Mouse (Mus musculus): ENCODE data around the gene Kctd14. TPM values are rescaled to one million over a fixed set of nuclear protein-coding genes. Genes with fewer than 3 reads are reported as not detected.
"Not testable (repeated sequence)": the region's sequence is repeated elsewhere in the genome, so short reads cannot be mapped to it uniquely, and the experiment has no call there.

Kctd14 gene
- polyA plus RNA-seq (2014; fragmentation: Nextera tagmentation; extraction: Ambion mirVana) = 0.93 and 1.1 TPM in 2 replicates

DNA sequence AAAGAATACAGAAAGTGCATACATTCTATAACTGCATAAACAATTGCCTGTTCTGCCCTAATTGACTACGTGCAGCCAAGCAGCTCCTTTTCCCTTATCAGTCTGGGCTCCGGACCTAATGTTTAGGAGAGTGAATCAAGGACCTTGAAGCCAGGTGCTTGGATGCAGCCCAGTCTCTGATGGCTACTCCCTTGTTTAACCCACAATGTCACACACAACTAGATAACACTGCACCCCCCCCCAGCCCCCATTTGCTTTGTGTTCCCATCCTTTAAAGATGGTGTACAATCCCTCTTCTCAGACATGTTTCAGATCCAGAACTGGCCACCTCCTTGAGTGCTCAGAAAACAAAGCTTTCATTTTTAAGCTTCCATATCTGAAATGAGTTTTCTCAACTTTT is at the start of gene Kctd14:
Gene Kctd14 (plus strand): TSS at position 301 of the 400 bp plus-strand sequence.
- not testable (repeated sequence) for H3K4me3 ChIP-seq (replicated peaks; ENCODE audit: low read depth, low read length); H3K4me1 ChIP-seq (ENCODE audit: control insufficient read depth, insufficient read depth, low read length); H3K9me3 ChIP-seq (ENCODE audit: control insufficient read depth, low read length); DNase-seq; H3K27ac ChIP-seq (replicated peaks; ENCODE audit: low read depth, low read length); H3K9ac ChIP-seq (replicated peaks; ENCODE audit: low read length); H3K36me3 ChIP-seq (ENCODE audit: control insufficient read depth, insufficient read depth, low read length); ATAC-seq (ENCODE audit: low FRiP score, low TSS enrichment); H3K4me2 ChIP-seq (ENCODE audit: low read length); H3K27me3 ChIP-seq (ENCODE audit: control insufficient read depth, insufficient read depth, low read length)
- 86% methylated on average over 2 of the region's 2 CpGs for WGBS

DNA sequence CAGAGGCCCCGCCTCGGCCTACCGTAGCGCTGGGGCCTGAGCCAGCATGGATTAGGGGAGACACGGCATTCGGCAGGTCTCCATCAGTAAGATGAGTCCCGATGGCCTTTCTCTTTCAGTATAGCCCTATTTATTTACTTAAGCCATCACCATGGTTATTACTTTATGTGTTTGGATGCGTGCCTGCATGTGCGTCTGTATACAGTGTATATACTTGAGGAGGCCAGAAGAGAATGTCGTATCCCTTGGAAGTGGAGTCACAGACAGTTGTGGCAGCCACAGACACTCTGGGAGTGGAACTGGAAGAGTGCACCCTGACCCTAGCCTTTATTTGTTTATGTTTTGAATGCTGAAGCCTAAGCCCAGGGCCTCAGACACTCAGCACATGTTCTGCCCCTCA is 44.0 kb upstream of the Kctd14 start:
- no peaks in the 10 kb centered on the region for H3K27me3 ChIP-seq (ENCODE audit: control insufficient read depth, insufficient read depth, low read length)
- H3K9ac ChIP-seq (replicated peaks; ENCODE audit: low read length) = no peak overlapping the region
- H3K9me3 ChIP-seq (ENCODE audit: control insufficient read depth, low read length) = no peaks in the 10 kb centered on the region
- WGBS = 86% methylated on average over 10 of the region's 10 CpGs
- H3K27ac ChIP-seq (replicated peaks; ENCODE audit: low read depth, low read length) = no peak overlapping the region
- no peak overlapping the region for H3K4me2 ChIP-seq (ENCODE audit: low read length)
- no peak for ATAC-seq (ENCODE audit: low FRiP score, low TSS enrichment)
- DNase-seq = no peak
- peaks cover 41% of the 10 kb centered on the region for H3K36me3 ChIP-seq (ENCODE audit: control insufficient read depth, insufficient read depth, low read length)
- H3K4me1 ChIP-seq (ENCODE audit: control insufficient read depth, insufficient read depth, low read length) = no peaks in the 10 kb centered on the region
- no peak overlapping the region for H3K4me3 ChIP-seq (replicated peaks; ENCODE audit: low read depth, low read length)

DNA sequence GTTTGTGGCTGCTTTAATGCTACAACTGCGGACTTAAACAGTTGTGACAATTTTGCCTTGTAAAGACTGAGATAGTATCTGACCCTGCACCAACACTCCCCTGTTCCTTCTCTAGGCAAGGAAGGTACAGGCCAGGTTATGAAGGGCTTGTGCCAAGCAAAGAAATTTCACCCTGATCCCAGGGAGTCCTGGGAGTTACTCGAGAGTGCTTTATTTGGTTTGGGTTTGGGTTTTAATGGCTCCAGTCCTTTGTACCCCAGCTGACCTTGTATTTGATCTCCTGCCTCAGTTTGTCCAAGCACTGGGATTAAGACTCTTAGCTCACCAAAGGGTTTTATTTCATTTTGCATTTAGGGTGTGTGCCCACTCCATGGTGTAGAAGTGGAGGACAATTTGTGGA is 40.0 kb upstream of the Kctd14 start:
- no peaks in the 10 kb centered on the region for H3K9me3 ChIP-seq (ENCODE audit: control insufficient read depth, low read length)
- no peak overlapping the region for H3K4me3 ChIP-seq (replicated peaks; ENCODE audit: low read depth, low read length)
- ATAC-seq (ENCODE audit: low FRiP score, low TSS enrichment) (no peak), DNase-seq (no peak)
- H3K27me3 ChIP-seq (ENCODE audit: control insufficient read depth, insufficient read depth, low read length) = no peaks in the 10 kb centered on the region
- H3K9ac ChIP-seq (replicated peaks; ENCODE audit: low read length) = no peak overlapping the region
- H3K4me2 ChIP-seq (ENCODE audit: low read length) = no peak overlapping the region
- H3K4me1 ChIP-seq (ENCODE audit: control insufficient read depth, insufficient read depth, low read length) = no peaks in the 10 kb centered on the region
- peaks cover 41% of the 10 kb centered on the region for H3K36me3 ChIP-seq (ENCODE audit: control insufficient read depth, insufficient read depth, low read length)
- no peak overlapping the region for H3K27ac ChIP-seq (replicated peaks; ENCODE audit: low read depth, low read length)
- 95% methylated on average over 2 of the region's 2 CpGs for WGBS

DNA sequence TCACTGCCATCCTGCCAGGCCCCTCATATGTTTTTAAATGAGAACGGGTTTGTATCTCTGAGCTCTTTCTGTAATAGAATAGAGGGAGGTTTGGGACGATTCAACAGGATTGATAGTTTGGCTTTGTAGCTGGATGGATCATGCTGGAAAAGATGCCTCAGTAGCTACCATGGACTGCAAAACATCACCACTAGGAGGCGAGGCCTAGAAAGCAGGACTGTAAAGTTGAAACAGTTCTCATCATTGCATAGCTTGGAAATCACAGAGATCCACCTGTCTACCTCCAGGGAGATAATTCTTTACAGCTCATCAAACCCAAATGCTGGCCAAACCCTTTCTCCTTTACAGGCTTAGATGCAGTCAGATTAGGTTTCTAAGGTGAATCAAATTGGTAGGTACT is 39.5 kb upstream of the Kctd14 start:
- DNase-seq (peak; percentile 11), ATAC-seq (ENCODE audit: low FRiP score, low TSS enrichment) (no peak)
- H3K27me3 ChIP-seq (ENCODE audit: control insufficient read depth, insufficient read depth, low read length) = no peaks in the 10 kb centered on the region
- 88% methylated on average over 3 of the region's 3 CpGs for WGBS
- no peak overlapping the region for H3K27ac ChIP-seq (replicated peaks; ENCODE audit: low read depth, low read length)
- no peaks in the 10 kb centered on the region for H3K9me3 ChIP-seq (ENCODE audit: control insufficient read depth, low read length)
- H3K4me2 ChIP-seq (ENCODE audit: low read length) = no peak overlapping the region
- no peaks in the 10 kb centered on the region for H3K4me1 ChIP-seq (ENCODE audit: control insufficient read depth, insufficient read depth, low read length)
- no peak overlapping the region for H3K9ac ChIP-seq (replicated peaks; ENCODE audit: low read length)
- no peak overlapping the region for H3K4me3 ChIP-seq (replicated peaks; ENCODE audit: low read depth, low read length)
- H3K36me3 ChIP-seq (ENCODE audit: control insufficient read depth, insufficient read depth, low read length) = peaks cover 41% of the 10 kb centered on the region

DNA sequence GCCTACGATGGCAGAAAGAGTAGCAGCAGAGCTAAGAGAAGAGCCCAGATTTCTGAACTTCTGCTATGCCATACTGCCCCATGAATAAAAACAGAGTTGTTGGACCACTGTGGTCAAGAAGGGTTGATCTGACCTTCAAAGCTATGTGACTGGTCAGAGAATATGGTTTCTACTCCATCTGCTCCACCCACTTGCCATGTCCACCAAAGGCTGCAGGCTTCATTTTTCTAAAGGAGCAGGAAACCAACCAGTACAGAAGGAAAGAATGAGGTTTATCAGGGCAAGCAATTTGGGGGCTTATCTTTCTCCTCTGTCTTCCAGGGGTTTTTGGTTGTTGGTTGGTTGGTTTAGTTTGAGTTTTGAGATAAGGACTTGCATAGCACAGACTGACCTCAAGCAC is 37.1 kb upstream of the Kctd14 start:
- Histone ChIP-seq H3K4me1 (ENCODE audit: control insufficient read depth, insufficient read depth, low read length) (no peaks in the 10 kb centered on the region), H3K9ac (replicated peaks; ENCODE audit: low read length) (no peak overlapping the region), H3K4me2 (ENCODE audit: low read length) (no peak overlapping the region), H3K27ac (replicated peaks; ENCODE audit: low read depth, low read length) (no peak overlapping the region), H3K36me3 (ENCODE audit: control insufficient read depth, insufficient read depth, low read length) (peaks cover 25% of the 10 kb centered on the region), H3K9me3 (ENCODE audit: control insufficient read depth, low read length) (no peaks in the 10 kb centered on the region), H3K4me3 (replicated peaks; ENCODE audit: low read depth, low read length) (no peak overlapping the region), H3K27me3 (ENCODE audit: control insufficient read depth, insufficient read depth, low read length) (no peaks in the 10 kb centered on the region)
- 93% methylated on average over 1 of the region's 1 CpGs for WGBS
- ATAC-seq (ENCODE audit: low FRiP score, low TSS enrichment) (no peak), DNase-seq (no peak)

DNA sequence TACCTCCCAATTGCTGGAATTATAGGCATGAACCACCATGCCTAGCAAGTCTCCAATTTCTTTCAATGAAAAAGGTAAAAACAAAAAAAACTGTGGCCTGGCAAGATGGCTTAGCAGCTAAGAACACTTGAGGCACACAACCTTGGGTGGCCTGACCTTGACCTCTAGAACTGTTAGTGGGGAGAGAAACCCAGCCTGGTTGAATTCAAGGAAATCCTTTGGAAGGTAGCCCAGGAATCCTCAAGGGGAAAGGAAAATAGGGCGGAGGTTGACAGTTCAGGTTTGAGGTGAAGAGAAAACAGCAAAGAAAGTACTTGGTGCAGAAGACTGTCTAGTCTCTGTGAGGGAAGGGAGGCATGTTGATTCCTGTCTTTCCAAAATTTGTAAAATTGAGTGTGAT is 36.7 kb upstream of the Kctd14 start:
- Histone ChIP-seq H3K9me3 (ENCODE audit: control insufficient read depth, low read length) (no peaks in the 10 kb centered on the region), H3K4me1 (ENCODE audit: control insufficient read depth, insufficient read depth, low read length) (no peaks in the 10 kb centered on the region), H3K9ac (replicated peaks; ENCODE audit: low read length) (no peak overlapping the region), H3K27ac (replicated peaks; ENCODE audit: low read depth, low read length) (no peak overlapping the region), H3K4me3 (replicated peaks; ENCODE audit: low read depth, low read length) (no peak overlapping the region), H3K27me3 (ENCODE audit: control insufficient read depth, insufficient read depth, low read length) (no peaks in the 10 kb centered on the region), H3K36me3 (ENCODE audit: control insufficient read depth, insufficient read depth, low read length) (peaks cover 20% of the 10 kb centered on the region), H3K4me2 (ENCODE audit: low read length) (no peak overlapping the region)
- ATAC-seq (ENCODE audit: low FRiP score, low TSS enrichment) (no peak), DNase-seq (no peak)
- 85% methylated on average over 1 of the region's 1 CpGs for WGBS

DNA sequence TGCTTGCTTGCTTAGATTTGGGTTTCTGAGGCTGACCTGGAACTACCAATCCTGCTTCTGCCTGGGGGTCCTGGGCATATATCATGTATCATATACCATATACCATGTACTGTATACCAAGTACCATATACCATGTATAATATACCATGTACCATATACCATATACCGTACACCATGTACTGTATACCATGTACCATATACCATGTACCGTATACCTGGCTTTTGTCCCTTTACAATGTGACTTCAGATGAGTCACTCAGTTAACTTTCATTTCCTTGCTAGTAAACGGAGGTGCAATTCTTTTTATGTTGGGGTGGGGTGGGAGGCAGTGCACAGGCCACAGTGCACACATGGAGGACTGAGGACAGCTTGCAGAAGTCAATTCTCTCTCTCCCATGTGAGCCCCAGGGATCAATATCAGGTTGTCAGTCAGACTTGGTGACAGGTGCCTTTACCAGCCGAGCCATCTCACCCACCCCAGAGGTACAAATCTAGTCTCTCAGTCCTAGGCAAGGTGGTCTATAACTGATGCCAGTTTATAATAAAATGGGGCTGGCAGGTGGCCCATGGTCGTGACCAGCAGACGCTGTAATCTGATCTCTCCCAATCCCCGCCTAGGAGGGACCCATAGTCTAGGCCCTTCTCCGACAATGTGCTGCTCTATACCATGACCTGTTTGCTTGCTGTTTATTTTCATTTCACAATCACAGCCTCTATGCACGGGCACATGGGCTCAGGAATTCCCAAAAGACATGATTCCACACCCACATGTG is 36.0 kb upstream of the Kctd14 start:
- Histone ChIP-seq H3K4me2 (ENCODE audit: low read length) (no peak overlapping the region), H3K36me3 (ENCODE audit: control insufficient read depth, insufficient read depth, low read length) (peaks cover 13% of the 10 kb centered on the region), H3K9ac (replicated peaks; ENCODE audit: low read length) (no peak overlapping the region), H3K4me1 (ENCODE audit: control insufficient read depth, insufficient read depth, low read length) (no peaks in the 10 kb centered on the region), H3K9me3 (ENCODE audit: control insufficient read depth, low read length) (no peaks in the 10 kb centered on the region), H3K27ac (replicated peaks; ENCODE audit: low read depth, low read length) (no peak overlapping the region), H3K4me3 (replicated peaks; ENCODE audit: low read depth, low read length) (no peak overlapping the region), H3K27me3 (ENCODE audit: control insufficient read depth, insufficient read depth, low read length) (no peaks in the 10 kb centered on the region)
- 67% methylated on average over 9 of the region's 9 CpGs for WGBS
- no peak for ATAC-seq (ENCODE audit: low FRiP score, low TSS enrichment)
- DNase-seq = no peak

DNA sequence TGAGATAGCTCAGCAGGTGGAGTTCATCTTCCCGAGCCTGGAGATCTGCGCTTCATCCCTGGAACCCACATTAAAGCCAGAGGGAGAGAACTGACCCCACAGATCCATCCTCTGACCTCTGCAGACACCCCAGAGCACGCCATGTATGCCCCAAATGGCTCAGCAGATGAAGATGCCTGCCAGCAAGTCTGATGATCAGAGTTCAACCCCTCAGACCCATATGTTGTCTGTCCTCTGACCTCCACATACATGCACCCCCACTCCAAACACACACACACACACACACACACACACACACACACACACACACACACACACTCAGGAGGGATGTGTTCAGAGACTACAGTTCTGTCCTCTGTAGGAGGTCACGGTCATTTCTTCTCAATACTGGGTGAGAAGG is 34.6 kb upstream of the Kctd14 start:
- no peak for ATAC-seq (ENCODE audit: low FRiP score, low TSS enrichment)
- H3K9me3 ChIP-seq (ENCODE audit: control insufficient read depth, low read length) = no peaks in the 10 kb centered on the region
- DNase-seq = no peak
- no peak overlapping the region for H3K9ac ChIP-seq (replicated peaks; ENCODE audit: low read length)
- peaks cover 5% of the 10 kb centered on the region; the same call in 1 of the 2 replicates for H3K36me3 ChIP-seq (ENCODE audit: control insufficient read depth, insufficient read depth, low read length)
- 87% methylated on average over 4 of the region's 4 CpGs for WGBS
- H3K4me1 ChIP-seq (ENCODE audit: control insufficient read depth, insufficient read depth, low read length) = no peaks in the 10 kb centered on the region
- H3K27me3 ChIP-seq (ENCODE audit: control insufficient read depth, insufficient read depth, low read length) = no peaks in the 10 kb centered on the region
- H3K4me2 ChIP-seq (ENCODE audit: low read length) = no peak overlapping the region
- H3K27ac ChIP-seq (replicated peaks; ENCODE audit: low read depth, low read length) = no peak overlapping the region
- no peak overlapping the region for H3K4me3 ChIP-seq (replicated peaks; ENCODE audit: low read depth, low read length)

Measured in midbrain, embryonic 14.5 days (tissue).